Mouse (Mus musculus): Measurements from ENCODE around the gene Slc17a7. TPM values are rescaled to one million over a fixed set of nuclear protein-coding genes. Genes with fewer than 3 reads are reported as not detected.

The Slc17a7 gene
- total and polyA plus RNA-seq, 3 experiments = 0.11 TPM; not detected in 2

GRCm38 (mm10) chr7:45128624-45129246 lies 35.0 kb upstream of the Slc17a7 start, which contains the start of gene Rpl13a (continued):
- TF ChIP-seq HCFC1 (IDR thresholded peaks at IDR 0.05; ENCODE audit: low read depth, low read length) (peak; percentile 88), IRF4 (IDR thresholded peaks at IDR 0.05; ENCODE audit: low read depth, low read length) (peak; percentile 68; the same call in 1 of the 2 replicates), SIN3A (IDR thresholded peaks at IDR 0.05; ENCODE audit: low read length) (peak; percentile 81), BHLHE40 (IDR thresholded peaks at IDR 0.05; ENCODE audit: low read depth, low read length) (peak; percentile 83), USF2 (conservative IDR thresholded peaks at IDR 0.05; ENCODE audit: low read depth, low read length) (peak; percentile 86), MEF2A (IDR thresholded peaks at IDR 0.05; ENCODE audit: borderline replicate concordance, low read depth, low read length) (peak; percentile 51; the same call in 1 of the 2 replicates), KAT2A (IDR thresholded peaks at IDR 0.05; ENCODE audit: insufficient replicate concordance, low read length) (peak; percentile 75; the same call in 1 of the 2 replicates), EP300 (IDR thresholded peaks at IDR 0.05; ENCODE audit: low read length) (no peak), ZMIZ1 (IDR thresholded peaks at IDR 0.05; ENCODE audit: low read depth, low read length) (peak; percentile 95), UBTF (IDR thresholded peaks at IDR 0.05; ENCODE audit: low read depth, low read length) (peak; percentile 38; the same call in 1 of the 2 replicates)

- TF ChIP-seq NELFE (IDR thresholded peaks at IDR 0.05; ENCODE audit: low read depth, low read length) (no peak), SIN3A (IDR thresholded peaks at IDR 0.05; ENCODE audit: low read length) (peak; percentile 17; the same call in 1 of the 2 replicates)
- in situ Hi-C loops (cut with MboI; ENCODE audit: low pct_ligation_motif_present, low pct_unique_long_range_greater_than_20kb, low sequenced_read_pairs) = loop anchor here (5.0 kb wide), 1 partner anchor 47 kb away; no protein-coding TSS in a partner anchor
- peaks cover 21 to 55% of the 10 kb centered on the region in 2 experiments for H3K36me3 ChIP-seq (replicated peaks in 1 of 2; ENCODE audit: control insufficient read depth in 1 of 2, insufficient read depth in 1 of 2, low read length in 1 of 2)
- H3K9me3 ChIP-seq (replicated peaks; ENCODE audit: low read length) = peaks cover 3% of the 10 kb centered on the region
- dilution Hi-C loops (cut with MboI; ENCODE audit: extremely low pct_ligation_motif_present, extremely low pct_unique_long_range_greater_than_20kb, low sequenced_read_pairs) = no loop called here
- no peak for DNase-seq (ENCODE audit: extremely low read depth)
- peaks cover 8 to 22% of the 10 kb centered on the region in 2 experiments for H3K4me1 ChIP-seq (ENCODE audit: control insufficient read depth in 1 of 2, insufficient read depth in 2 of 2)
- H3K27ac ChIP-seq (ENCODE audit: insufficient read depth, low read depth) = peak overlapping the region; percentile 63
- H3K27me3 ChIP-seq (replicated peaks) = no peaks in the 10 kb centered on the region
- H3K4me2 ChIP-seq (ENCODE audit: insufficient read depth, low read depth, poor library complexity, severe bottlenecking) = peak overlapping the region; percentile 53
- H3K9ac ChIP-seq (ENCODE audit: insufficient read depth, low read depth) = peak overlapping the region; percentile 77
- peak overlapping the region; percentile 63 to 93 (median 66) for H3K4me3 ChIP-seq (replicated peaks in 1 of 3; ENCODE audit: low read depth in 2 of 3, low read length in 2 of 3, poor library complexity in 1 of 3)
- H3K79me2 ChIP-seq (replicated peaks; ENCODE audit: control insufficient read depth, extremely low read depth, insufficient read depth, poor library complexity, severe bottlenecking) = peaks cover 29% of the 10 kb centered on the region
These were observed 34.4 kb upstream of the Slc17a7 start for GRCm38 (mm10) chr7:45129318-45129717.

- dilution Hi-C loops (cut with MboI; ENCODE audit: extremely low pct_ligation_motif_present, extremely low pct_unique_long_range_greater_than_20kb, low sequenced_read_pairs) = no loop called here
- in situ Hi-C loops (cut with MboI; ENCODE audit: low pct_ligation_motif_present, low pct_unique_long_range_greater_than_20kb, low sequenced_read_pairs) = loop anchor here (5.0 kb wide), 1 partner anchor 48 kb away; no protein-coding TSS in a partner anchor
- peaks cover 21 to 53% of the 10 kb centered on the region in 2 experiments for H3K36me3 ChIP-seq (replicated peaks in 1 of 2; ENCODE audit: control insufficient read depth in 1 of 2, insufficient read depth in 1 of 2, low read length in 1 of 2)
These were observed 33.8 kb upstream of the Slc17a7 start for GRCm38 (mm10) chr7:45129776-45130512.

More at GRCm38 (mm10) chr7:45129776-45130512, 33.8 kb upstream of the Slc17a7 start:
- peak overlapping the region in 2 of 3 experiments; percentile 63 to 93 for H3K4me3 ChIP-seq (replicated peaks in 1 of 3; ENCODE audit: low read depth in 2 of 3, low read length in 2 of 3, poor library complexity in 1 of 3)
- DNase-seq (ENCODE audit: extremely low read depth) = no peak
- peak overlapping the region; percentile 53 for H3K4me2 ChIP-seq (ENCODE audit: insufficient read depth, low read depth, poor library complexity, severe bottlenecking)
- TF ChIP-seq ETS1 (conservative IDR thresholded peaks at IDR 0.05; ENCODE audit: low read depth, low read length) (no peak), ZKSCAN1 (IDR thresholded peaks at IDR 0.05; ENCODE audit: borderline replicate concordance, low read depth, low read length) (no peak), TCF12 (IDR thresholded peaks at IDR 0.05; ENCODE audit: low read depth, low read length) (no peak), ZMIZ1 (IDR thresholded peaks at IDR 0.05; ENCODE audit: low read depth, low read length) (no peak), CHD1 (IDR thresholded peaks at IDR 0.05; ENCODE audit: low read depth, low read length) (no peak), PAX5 (IDR thresholded peaks at IDR 0.05; ENCODE audit: low read length) (no peak), RAD21 (IDR thresholded peaks at IDR 0.05; ENCODE audit: low read depth, low read length) (no peak), E2F4 (IDR thresholded peaks at IDR 0.05; ENCODE audit: insufficient replicate concordance, low read depth, low read length) (no peak), POLR2AphosphoS2 (IDR thresholded peaks at IDR 0.05; ENCODE audit: low read depth, low read length) (no peak), RCOR1 (conservative IDR thresholded peaks at IDR 0.05; ENCODE audit: low read depth, low read length) (no peak), JUN (IDR thresholded peaks at IDR 0.05; ENCODE audit: insufficient read depth, low read depth, low read length) (no peak), USF2 (conservative IDR thresholded peaks at IDR 0.05; ENCODE audit: low read depth, low read length) (no peak), UBTF (IDR thresholded peaks at IDR 0.05; ENCODE audit: low read depth, low read length) (no peak)
- H3K4me1 ChIP-seq (ENCODE audit: control insufficient read depth in 1 of 2, insufficient read depth in 2 of 2) = peaks cover 7 to 24% of the 10 kb centered on the region in 2 experiments; a peak in 3 of 4 replicates
- H3K79me2 ChIP-seq (replicated peaks; ENCODE audit: control insufficient read depth, extremely low read depth, insufficient read depth, poor library complexity, severe bottlenecking) = peaks cover 29% of the 10 kb centered on the region
- H3K9me3 ChIP-seq (replicated peaks; ENCODE audit: low read length) = peaks cover 3% of the 10 kb centered on the region
- no peaks in the 10 kb centered on the region for H3K27me3 ChIP-seq (replicated peaks)
- peak overlapping the region; percentile 77 for H3K9ac ChIP-seq (ENCODE audit: insufficient read depth, low read depth)
- H3K27ac ChIP-seq (ENCODE audit: insufficient read depth, low read depth) = no peak overlapping the region
